Mouse (Mus musculus) left cerebral cortex, adult 2 months (tissue): Measurements from ENCODE around the gene Cryba2. TPM values are rescaled to one million over a fixed set of nuclear protein-coding genes. Genes with fewer than 3 reads are reported as not detected.

ENCODE experiments used
- DNase-seq, 2 experiments: peaks; one replicate each; pipeline ENCODE4 v3.0.0; 2021 to 2022; ENCODE audit warnings: low spot score in 2 of 2, mixed read lengths in 1 of 2; ENCODE audit errors: extremely low spot score in 1 of 2
- H3K27ac ChIP-seq: fragments of 200-600 bp; 2 replicates; pipeline ENCODE4 v1.8.1; 2022
- H3K4me3 ChIP-seq: fragments of 200-600 bp; 2 replicates; pipeline ENCODE4 v1.8.1; 2022
- CTCF ChIP-seq: fragments of 200-600 bp; IDR thresholded peaks from 2 replicates; pipeline ENCODE4 v1.8.1; 2022; ENCODE audit warnings: antibody characterized with exemption, mild to moderate bottlenecking, moderate library complexity
- intact Hi-C: fragments of 180-260 bp; cut with DNase I; formaldehyde crosslinking; loops from one replicate; pipeline ENCODE4 v1.15.1; 2025
- microRNA-seq, 2 experiments: library from miRNA; unstranded; fragments of <30 nt; microRNA quantifications; one replicate each; pipeline ENCODE4 v1.2.0; 2021
- total RNA-seq, 2 experiments: library from RNA; stranded (reverse); gene quantifications; 2 replicates each; pipeline ENCODE4 v1.2.3; 2021

Cryba2 gene
- total RNA-seq, 2 experiments from 2014 or later = not detected

DNA sequence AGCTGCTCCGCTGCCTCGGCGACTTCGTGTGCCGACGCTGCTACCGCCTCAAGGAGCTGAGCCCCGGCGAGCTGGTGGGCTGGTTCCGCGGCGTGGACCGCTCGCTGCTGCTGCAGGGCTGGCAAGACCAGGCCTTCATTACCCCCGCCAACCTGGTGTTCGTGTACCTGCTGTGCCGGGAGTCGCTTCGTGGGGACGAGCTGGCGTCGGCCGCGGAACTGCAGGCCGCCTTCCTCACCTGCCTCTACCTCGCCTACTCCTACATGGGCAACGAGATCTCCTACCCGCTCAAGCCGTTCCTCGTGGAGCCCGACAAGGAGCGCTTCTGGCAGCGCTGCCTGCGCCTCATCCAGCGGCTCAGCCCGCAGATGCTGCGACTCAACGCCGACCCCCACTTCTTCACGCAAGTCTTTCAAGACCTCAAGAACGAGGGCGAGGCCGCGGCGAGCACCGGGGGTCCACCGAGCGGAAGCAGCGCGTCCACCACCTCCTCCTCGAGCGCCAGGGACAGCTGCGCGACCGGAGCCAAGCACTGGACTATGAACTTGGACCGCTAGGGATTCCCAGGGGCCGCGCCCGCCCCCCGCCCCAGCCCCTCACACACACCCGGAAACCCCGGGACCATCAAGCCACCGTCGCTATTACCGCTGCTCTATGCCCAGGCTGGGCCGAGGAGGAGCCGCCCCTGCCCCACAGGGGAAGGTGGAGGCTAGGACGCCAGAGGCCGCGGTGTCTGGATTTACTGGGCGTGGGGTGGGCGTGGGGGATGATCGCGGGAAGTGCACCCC is 37.1 kb downstream of the Cryba2 start:
- peak overlapping the region; percentile 96 for H3K27ac ChIP-seq
- intact Hi-C loops = loop anchor here (2.0 kb wide), 1 partner anchor 39 kb away; no protein-coding TSS in a partner anchor
- DNase-seq = peak; percentile 29 to 34
- peak overlapping the region; percentile 80 for H3K4me3 ChIP-seq
- no peak for TF ChIP-seq CTCF

DNA sequence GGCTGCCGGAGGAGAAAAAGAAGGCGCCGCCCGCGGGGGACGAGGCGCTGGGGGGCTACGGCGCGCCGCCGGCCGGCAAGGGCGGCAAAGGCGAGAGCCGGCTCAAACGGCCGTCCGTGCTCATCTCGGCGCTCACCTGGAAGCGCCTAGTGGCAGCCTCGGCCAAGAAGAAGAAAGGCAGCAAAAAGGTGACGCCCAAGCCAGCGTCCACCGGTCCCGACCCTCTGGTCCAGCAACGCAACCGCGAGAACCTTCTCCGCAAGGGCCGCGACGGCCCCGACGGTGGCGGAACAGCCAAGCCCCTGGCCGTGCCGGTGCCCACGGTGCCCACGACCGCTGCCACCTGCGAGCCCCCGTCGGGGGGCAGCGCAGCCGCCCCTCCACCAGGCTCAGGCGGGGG is 37.8 kb downstream of the Cryba2 start:
- TF ChIP-seq CTCF = no peak
- peak in 1 of 2 experiments; percentile 43 for DNase-seq
- intact Hi-C loops = no loop called here
- H3K4me3 ChIP-seq = peak overlapping the region; percentile 80
- H3K27ac ChIP-seq = peak overlapping the region; percentile 96

DNA sequence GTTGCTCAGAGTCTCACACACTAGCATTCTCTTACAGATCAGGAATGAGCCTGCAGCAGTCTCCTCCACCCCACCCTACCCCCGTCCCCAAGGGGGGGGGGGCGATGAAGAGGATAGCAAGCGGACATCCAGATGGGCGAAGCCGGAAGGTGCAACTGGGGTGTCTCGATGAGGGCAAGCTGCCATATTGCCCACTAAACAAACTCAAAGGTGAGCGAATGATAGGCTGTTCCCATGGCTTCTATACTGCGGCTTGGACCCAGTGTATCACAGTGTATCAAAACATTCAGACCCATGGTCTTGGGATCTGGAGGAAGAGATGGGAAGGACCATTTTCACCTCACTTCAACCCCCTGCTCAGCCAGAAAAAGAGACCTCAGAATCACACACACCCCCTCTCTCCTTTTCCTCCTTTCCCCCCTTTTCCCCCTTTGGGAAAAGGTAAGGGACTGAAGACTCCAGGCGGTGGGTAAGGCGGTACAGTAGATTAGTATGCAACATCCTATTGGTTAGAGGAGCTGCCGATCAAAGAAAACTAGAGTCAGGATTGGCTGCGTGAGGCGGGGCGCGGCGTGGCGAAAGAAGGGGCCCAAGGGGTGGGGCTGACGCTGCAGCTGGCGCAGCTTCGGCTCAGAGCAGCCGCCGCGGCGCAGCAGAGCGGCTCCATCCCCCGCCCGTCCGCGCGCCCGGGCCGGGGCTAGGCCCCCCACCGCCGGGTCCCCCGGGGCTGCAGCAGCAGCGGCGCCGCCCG is 38.5 kb downstream of the Cryba2 start, which contains the start of gene Cdk5r2:
Cdk5r2 (plus strand) TSS at position 629 of the 751 bp plus-strand sequence.
- intact Hi-C loops = no loop called here
- TF ChIP-seq CTCF = no peak
- Histone ChIP-seq H3K27ac (peak within 1 kb of the TSS; percentile 96), H3K4me3 (peak within 1 kb of the TSS; percentile 80)
- peak; percentile 92 to 94 for DNase-seq

DNA sequence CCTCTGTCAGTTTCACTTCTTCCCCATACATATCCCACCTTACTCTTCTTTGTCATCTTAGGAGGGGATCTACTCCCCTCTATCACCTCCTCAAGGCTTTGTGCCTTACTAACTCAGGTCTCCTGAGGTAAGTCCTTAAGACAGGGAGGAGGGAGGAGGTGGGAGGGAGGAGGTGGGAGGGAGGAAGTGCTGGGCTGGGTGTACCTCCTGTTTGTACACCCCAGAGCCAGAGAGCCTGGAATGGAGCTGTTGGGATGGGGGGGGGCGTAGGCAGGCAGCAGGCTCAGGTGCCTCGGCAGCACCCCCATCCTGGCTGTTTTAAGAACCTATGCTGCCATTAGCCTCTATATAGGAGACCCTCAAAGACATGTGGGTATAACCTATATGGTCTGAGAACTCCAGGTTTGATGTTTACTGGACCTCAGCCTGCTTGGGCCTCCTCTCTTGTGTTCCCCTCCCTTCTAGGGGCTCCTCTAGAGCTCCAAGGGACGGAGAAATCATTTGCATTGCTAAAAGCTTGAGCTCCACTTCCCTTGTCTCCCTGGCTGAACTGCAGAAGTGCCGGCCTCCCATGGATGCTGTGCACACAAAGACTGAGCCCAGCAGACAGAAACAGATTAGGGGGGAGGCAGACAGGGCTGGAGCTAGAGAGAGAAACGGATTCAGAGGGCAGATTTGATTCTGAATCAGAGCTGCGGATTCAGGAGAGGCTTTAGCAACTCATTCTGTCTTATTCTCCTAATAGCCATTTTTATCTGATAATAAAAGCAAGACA is 41.8 kb downstream of the Cryba2 start:
- peak overlapping the region; percentile 94 for H3K27ac ChIP-seq
- intact Hi-C loops = no loop called here
- peak overlapping the region; percentile 19; the same call in 1 of the 2 replicates for H3K4me3 ChIP-seq
- DNase-seq = peak; percentile 45 to 53
- no peak for TF ChIP-seq CTCF

DNA sequence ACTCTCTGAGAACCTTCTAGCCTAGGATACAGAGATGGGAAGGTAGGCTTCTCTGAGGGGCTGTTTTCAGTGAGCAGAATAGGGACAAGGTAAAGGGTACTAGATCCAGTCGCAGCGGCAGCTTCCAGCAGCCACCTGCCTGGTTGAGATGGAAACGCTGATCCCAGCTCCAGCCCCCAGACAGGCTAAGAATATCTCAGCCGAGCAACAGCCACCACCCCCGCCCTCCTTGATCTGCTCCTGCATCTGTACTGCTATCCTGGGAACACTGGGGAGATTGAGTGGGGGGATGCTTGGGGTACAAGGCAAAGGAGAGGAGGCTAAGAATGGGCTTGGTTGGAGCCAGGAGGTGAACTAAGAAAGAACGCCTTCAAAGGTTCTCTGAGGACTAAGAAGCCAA is 42.7 kb downstream of the Cryba2 start:
- peak; percentile 73 to 80 for DNase-seq
- no peak for TF ChIP-seq CTCF
- Histone ChIP-seq H3K4me3 (peak overlapping the region; percentile 19; the same call in 1 of the 2 replicates), H3K27ac (peak overlapping the region; percentile 94)
- intact Hi-C loops = loop anchor here (1.0 kb wide), 1 partner anchor 20 kb away; no protein-coding TSS in a partner anchor

DNA sequence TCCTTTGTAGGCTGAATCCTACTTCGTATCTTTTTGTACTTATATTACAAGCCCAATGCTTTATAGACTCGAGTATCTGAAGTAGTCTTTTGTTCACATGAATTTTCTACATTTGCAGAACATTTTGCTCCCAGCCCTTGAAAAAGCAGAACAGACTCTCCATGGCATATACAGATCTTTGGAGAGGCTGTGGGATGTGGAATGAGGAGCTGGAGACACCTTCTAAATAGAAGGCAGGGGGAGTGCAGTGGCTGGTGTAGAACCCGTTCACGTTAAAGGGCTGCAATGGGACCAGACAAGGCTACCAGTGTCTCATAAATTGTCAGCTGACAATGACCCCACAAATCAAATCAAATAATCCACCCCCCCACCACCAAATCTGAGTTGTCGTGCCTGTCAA is 44.0 kb downstream of the Cryba2 start:
- no peak for DNase-seq
- intact Hi-C loops = no loop called here
- TF ChIP-seq CTCF = no peak
- Histone ChIP-seq H3K4me3 (no peak overlapping the region), H3K27ac (peak overlapping the region; percentile 94)

DNA sequence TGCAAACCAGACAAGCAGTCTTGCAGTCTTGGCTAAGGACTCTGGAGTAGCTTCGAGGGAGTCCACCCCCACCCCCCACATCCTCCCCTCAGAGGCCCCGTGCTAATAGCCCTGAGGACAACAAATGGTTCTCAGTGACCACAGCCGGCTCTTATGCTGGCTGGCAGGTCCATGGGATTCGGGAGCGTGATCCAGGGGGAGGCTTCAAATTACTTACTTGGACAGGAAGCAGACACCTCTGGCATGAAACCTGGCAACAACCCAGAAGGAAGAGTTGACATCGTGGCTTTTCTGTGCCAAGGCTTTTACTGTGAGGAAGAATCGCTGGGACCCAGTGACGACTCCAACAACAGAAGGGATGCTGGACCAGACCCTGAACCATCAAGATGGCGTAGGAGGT is 46.6 kb downstream of the Cryba2 start:
- no peak for TF ChIP-seq CTCF
- Histone ChIP-seq H3K4me3 (no peak overlapping the region), H3K27ac (no peak overlapping the region)
- intact Hi-C loops = no loop called here
- no peak for DNase-seq

DNA sequence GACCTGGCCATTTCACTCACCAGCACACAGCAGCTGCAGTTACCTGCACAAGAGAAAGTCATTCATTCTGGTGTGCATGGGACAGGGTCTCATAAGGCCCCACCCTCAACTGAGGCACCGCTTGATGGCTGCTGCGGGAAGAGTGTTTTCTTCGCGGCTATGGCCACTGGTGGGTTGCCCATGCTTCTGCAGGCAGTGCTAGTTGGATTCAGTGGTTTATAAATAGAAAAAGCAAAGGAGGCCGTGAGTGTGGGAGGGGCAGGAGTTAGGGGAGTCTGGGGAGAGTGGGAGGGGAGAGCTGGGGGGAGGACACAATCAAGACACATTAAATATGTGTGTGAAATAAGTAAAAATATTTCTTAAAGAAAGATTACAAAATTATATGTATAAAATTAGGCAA is 49.9 kb downstream of the Cryba2 start:
- intact Hi-C loops = no loop called here
- H3K4me3 ChIP-seq = no peak overlapping the region
- TF ChIP-seq CTCF = no peak
- H3K27ac ChIP-seq = no peak overlapping the region
- DNase-seq = no peak

Small RNA genes within 50 kb of the gene (microRNA-seq; reads per million reads assigned to microRNA genes)
- 189 to 239 reads per million in 2 experiments for gene Mir375

Other genes with a start within 250 kb of the Cryba2 start
- 10 to 100 TPM; 22.1 to 24.1 TPM for gene Ttll4, start 231.4 kb downstream of the Cryba2 start, total RNA-seq
- gene Cyp27a1, start 179.6 kb downstream of the Cryba2 start, total RNA-seq = 1 to 10 TPM; 1.7 to 4.5 TPM
- gene Prkag3, start 143.9 kb downstream of the Cryba2 start, total RNA-seq = not detected
- gene Wnt6, start 121.3 kb downstream of the Cryba2 start, total RNA-seq = 1 to 10 TPM; 2.1 to 4.7 TPM
- 10 to 100 TPM; 15.0 to 18.2 TPM for gene Wnt10a, start 101.6 kb downstream of the Cryba2 start, total RNA-seq
- gene Cdk5r2, start 38.2 kb downstream of the Cryba2 start, total RNA-seq = 100 to 1,000 TPM; 365 to 389 TPM
- gene Fev, start 7.7 kb downstream of the Cryba2 start, total RNA-seq = not detected
- 1 to 10 TPM; 3.0 to 3.5 TPM for gene Cfap65, start 42.5 kb upstream of the Cryba2 start, total RNA-seq
- under 1 TPM; 0.45 to 0.72 TPM for gene Ihh, start 58.5 kb upstream of the Cryba2 start, total RNA-seq
- gene Nhej1, start 232.1 kb upstream of the Cryba2 start, total RNA-seq = 1 to 10 TPM; 2.4 to 3.3 TPM
- gene Slc23a3, start 240.7 kb upstream of the Cryba2 start, total RNA-seq = 1 to 10 TPM; 2.7 to 3.3 TPM
- gene Cnppd1, start 249.6 kb upstream of the Cryba2 start, total RNA-seq = 10 to 100 TPM; 32.5 to 36.0 TPM
- gene Retreg2, start 249.6 kb upstream of the Cryba2 start, total RNA-seq = 100 to 1,000 TPM; 199 to 200 TPM